Mouse (Mus musculus): ENCODE data around the gene Pum1.

The Pum1 gene

DNA sequence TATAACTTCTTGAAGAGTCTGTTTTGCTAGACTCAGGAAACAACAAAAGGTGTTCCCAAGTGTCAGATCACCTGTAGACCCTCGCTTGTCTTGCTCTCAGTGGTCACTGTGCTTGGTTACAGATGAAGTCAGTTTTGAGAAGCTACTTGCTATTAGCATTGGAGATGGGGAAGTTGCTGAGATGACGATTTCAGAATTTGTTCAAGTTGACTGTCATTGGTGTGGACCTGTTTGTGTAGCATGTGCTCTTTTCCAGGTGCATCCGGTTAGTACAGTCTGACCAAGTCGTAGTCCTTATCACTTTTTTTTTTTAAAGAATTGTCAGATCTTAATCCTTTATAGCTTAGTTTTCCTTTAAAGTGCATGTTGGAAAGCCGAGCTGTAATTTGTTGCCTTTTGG, 50.3 kb downstream of the Pum1 start:
- in situ Hi-C loops (cut with MboI, MseI): loop anchor here (25.0 kb wide), 1 partner anchor 326 kb away; no protein-coding TSS in a partner anchor

DNA sequence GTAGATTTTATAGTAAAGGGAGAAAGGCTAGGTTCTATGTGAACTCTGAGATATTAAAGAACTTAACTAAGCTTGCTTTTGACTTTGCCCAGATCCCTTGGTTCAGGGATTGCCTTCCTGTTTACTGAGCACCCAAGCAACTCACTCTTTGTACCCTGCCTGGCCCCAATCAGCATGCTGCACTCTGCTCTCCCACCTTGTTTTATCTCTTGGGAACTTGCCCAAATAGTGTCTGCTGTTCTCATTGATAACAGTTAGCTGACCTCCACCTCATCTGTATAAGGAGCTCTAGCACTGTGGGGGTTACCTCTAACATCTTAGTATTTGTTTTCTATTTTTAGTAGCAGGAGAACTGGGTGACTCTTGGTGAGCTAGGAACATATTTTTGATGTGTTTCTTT, 52.0 kb downstream of the Pum1 start:
- in situ Hi-C loops (cut with MboI, MseI): loop anchor here (25.0 kb wide), 1 partner anchor 328 kb away; no protein-coding TSS in a partner anchor

DNA sequence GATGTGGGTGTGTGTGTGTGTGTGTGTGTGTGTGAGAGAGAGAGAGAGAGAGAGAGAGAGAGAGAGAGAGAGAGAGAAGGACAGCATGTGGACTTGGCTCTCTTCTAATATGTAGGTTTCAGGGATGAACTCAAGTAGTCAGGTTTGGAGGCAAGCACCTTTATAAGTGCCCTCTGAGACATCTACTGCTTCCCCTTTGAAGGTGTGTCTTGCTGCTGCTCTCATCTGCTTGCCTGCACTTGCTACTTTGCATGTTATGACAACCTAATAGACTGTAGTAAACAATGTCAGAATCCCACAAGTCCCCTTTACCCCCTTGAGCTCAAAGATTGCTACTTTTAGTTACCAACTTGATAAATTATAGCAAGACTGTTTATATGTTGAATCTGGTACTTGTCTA, 52.5 kb downstream of the Pum1 start:
- in situ Hi-C loops (cut with MboI, MseI): loop anchor here (25.0 kb wide), 1 partner anchor 328 kb away; no protein-coding TSS in a partner anchor

DNA sequence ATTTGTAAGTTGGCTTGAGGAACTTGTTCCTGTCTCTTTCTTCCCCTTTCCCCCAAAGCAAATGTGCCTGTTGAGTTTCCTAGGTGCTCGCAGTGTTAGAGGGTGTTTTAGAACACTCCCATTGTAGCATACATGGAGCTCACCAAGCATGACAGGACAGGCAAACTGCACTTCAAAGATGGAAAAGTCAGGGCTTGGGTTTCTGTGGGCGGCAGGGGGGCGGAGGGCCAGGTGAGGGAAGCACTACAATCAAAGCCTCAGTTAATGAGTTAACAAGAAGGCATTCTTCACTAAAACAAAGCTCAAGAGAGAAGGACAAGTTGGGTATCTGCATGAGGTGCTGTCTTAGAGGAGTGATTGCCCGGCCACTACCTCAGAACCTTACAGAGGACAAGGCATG, 56.2 kb downstream of the Pum1 start:
- in situ Hi-C loops (cut with MboI, MseI): loop anchor here (25.0 kb wide), 1 partner anchor 332 kb away; no protein-coding TSS in a partner anchor

DNA sequence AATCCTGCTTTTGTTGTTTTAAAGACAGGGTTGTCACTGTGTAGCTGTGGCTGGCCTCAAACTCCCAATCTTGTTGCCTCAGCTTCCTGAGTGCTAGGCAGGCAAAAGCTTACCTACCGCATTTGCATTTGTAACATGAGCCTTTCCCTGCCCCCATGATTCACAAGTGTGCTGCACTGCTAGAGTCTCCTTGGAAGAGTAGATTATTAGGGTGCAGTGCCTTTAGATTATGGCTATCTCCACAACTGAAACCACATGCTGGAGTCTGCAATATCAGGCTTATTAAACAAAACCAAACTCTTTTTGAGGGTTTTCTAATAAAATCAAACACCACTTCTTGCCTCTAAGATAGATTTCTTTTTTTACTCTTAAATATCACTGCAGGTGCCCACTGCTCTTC, 59.5 kb downstream of the Pum1 start:
- in situ Hi-C loops (cut with MboI, MseI): loop anchor here (25.0 kb wide), 1 partner anchor 335 kb away; no protein-coding TSS in a partner anchor

DNA sequence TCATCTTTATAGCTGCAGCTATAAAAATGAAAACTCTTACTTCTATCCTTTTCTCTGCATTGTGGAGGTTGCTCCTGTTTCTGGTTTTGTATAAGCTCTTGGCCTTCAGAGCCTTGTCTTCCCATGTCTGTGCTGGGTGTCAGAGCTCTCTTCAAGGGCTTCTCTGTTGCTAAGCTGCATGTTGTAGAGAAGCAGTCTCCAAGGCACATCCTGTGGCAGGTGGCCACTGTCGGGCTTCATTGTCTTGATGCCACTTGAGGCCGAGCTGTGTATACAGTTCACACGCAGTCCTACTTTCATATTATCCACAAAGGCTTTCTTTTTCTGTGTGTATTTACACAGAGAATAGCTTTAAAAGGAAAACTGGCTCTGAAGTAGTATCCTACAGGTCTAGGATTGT, 63.0 kb downstream of the Pum1 start:
- in situ Hi-C loops (cut with MboI, MseI): no loop called here

DNA sequence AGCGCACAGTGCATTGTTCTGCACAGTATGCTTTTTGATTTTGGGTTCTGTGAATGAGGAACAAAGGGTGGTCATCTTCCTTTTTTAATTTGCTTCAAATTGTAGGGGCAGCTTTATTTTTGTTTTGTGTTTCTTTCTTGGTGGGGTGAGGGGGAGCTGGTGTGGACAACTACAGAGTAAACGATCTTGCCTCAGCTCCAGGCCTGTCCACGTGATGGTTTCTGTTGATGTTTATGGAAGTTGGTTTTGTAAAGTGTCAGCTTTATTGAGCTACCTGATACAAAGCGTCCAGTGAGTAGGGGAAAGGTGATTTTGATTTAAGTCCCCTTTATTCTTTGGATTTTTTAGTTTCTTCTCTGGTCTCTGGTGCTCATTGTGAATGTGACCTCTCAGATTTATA, 72.8 kb downstream of the Pum1 start:
- in situ Hi-C loops (cut with MboI, MseI): no loop called here

DNA sequence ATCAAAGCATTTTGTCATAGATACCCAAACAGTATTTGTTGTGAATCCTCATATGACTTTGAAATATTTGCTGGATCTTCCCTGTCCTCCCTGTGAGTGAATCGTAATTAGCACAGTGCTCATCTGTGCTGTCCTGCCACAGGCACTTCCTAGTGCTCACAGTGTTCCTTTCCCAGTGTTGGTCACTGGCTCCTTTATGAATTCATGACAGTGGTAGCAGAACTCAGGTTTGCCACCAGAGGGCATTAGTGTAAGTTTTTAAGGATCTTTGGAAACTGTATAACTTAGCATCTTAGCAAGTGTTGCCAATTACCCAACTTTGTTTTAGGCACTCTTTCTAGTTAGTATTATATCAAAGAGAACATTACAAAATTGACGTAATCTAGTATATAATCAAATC, 75.4 kb downstream of the Pum1 start:
- in situ Hi-C loops (cut with MboI, MseI): no loop called here

DNA sequence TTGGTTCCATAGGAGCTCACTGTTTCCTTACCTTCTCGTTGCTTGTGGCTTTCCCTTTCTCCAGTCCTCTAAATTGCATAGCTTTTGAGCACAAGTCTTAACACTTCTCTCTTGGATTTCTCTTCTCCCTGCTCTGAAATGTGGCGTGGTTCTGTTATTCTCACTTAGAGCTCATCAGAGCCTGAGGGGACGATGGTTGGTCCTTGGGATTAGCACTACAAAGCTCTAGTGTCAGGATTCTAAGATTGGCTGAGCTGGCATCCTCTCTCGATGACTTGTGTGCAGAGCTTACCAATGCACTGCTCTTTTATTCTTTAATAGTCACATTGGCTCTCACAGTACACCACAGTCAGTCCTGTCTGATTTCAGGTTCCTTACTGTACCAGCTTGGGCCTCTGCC, 80.9 kb downstream of the Pum1 start:
- in situ Hi-C loops (cut with MboI, MseI): no loop called here

DNA sequence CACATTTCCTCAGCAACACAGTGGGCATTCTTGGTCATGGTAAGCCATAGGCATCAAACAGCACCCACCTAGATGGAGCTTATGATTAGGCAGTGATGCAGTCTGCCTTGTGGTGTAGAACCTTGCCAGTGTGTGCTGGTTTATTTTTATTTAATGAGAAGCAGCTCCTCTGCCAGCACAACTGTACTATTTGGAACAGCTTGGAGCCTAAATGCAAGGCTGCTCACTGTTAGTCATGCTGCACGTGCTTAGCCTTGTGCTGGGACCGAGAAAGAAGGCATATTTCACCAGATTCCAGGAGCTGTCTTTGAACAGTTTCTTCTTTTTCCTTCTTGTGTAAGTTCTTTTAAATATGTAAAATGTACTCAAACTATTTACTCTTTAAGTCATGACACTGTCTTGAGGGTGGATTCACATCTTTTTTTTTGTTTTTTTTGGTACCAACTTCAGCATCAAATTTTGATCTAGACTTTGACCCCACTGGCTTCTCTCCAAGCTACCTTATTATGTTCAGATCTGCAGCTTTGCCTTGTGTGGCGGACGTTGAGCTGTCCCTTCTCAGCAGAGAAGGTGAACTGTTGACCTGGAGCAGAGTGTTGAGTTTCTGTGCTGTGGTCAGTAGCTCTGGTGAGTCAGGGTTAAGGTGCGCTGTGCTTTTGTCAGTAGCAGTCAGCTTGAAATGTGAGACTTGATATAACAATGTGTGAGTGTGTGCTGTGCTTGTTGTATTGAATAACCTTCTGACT, 82.6 kb downstream of the Pum1 start:
- in situ Hi-C loops (cut with MboI, MseI): no loop called here

DNA sequence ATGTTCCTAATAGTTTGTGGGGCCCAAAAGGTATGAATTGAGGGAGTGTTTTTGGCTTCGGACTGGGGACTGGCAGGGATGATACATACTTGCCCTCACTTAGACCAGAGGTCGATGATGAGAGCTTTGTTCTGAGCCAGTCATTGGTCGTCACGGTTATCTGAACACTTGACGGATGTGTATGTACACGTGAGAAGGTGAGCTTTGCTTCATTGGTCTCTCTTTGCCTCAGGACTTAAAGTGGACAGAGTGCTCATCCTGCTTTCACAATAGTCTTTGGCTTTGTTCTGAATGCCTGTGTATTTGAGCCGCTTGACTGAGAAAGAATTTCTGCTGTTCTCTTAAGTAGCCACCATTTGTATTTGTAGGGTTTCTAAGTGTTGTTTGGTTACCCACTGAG, 86.4 kb downstream of the Pum1 start:
- in situ Hi-C loops (cut with MboI, MseI): no loop called here

DNA sequence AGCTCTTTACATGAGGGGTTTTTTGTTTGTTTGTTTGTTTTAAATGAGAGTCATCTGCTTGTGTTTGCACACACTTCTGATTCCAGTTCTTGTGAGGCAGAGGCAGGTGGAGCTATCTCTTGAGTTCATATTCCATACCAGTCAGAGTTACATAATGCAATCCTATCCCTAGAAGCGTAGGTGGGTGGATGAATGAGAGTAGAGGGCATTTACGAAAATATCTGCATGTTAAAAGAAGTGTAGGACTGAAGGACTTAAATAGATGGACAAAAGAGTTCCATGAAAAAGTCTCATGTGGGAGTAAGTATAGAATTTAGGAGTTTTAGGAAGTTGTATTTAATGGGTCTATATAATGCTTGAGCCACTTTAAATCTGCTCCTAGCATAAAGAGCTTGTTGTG, 88.8 kb downstream of the Pum1 start:
- in situ Hi-C loops (cut with MboI, MseI): no loop called here

DNA sequence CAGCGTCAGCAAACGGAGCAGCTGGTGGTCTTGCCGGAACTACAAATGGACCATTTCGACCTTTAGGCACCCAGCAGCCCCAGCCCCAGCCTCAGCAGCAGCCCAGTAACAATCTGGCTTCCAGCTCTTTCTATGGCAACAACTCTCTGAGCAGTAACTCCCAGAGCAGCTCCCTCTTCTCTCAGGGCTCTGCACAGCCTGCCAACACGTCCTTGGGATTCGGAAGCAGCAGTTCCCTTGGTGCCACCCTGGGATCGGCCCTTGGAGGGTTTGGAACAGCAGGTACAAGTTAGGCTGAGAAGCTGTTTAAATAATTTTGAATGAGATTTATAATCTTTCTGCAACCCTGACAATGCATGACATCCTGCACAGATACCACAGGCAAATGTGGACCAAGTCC, 89.5 kb downstream of the Pum1 start:
- in situ Hi-C loops (cut with MboI, MseI): no loop called here

DNA sequence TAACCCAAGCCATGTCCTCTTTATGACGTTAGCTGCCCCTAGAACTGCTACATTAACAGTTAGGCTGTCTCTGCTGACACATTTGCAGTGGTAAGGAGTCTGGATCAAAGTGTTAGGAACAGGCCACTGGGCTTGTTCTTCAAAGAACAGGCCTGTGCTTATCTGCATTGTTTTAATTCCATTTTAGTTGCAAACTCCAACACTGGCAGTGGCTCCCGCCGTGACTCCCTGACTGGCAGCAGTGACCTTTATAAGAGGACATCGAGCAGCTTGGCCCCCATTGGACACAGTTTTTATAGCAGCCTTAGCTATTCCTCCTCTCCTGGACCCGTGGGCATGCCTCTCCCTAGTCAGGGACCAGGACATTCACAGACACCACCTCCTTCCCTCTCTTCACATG, 90.6 kb downstream of the Pum1 start:
- in situ Hi-C loops (cut with MboI, MseI): no loop called here

DNA sequence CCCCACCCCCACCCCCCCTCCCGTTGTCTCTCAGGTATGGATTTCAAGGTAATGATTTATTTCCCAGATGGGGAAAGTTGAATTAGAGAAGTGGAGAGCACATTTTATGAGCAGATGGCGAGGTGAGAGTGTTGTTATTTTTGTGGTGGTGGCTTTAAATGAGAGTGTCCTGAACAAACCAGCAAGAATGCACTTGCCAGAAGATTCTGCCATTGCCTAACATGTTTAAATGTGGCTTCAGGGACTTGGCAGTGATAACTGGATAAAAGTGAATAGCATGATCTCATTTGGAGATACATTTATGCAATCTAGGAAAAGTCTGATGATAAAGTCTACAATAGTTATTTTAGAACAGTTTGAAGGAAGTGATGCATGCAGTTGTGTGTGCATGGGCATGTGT, 91.7 kb downstream of the Pum1 start:
- in situ Hi-C loops (cut with MboI, MseI): no loop called here

DNA sequence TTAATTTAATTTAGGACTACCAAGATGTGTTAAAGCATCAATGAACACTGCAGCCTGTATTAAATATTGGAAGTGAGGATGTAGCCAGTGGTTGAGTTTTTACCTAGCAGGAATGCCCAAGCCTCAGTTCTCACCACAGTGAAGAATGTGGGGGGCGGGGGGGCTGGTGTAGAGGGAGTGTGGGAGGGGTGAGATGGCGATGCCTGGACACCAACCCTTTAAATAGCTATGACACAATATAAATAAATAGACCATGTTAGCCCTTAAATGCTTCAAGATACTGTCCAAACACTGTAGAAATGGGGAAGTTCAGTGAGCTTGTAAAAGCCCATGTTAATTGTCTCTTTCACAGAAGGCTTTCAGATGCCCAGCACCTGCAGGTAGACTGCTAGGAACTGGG, 96.8 kb downstream of the Pum1 start:
- in situ Hi-C loops (cut with MboI, MseI): no loop called here

DNA sequence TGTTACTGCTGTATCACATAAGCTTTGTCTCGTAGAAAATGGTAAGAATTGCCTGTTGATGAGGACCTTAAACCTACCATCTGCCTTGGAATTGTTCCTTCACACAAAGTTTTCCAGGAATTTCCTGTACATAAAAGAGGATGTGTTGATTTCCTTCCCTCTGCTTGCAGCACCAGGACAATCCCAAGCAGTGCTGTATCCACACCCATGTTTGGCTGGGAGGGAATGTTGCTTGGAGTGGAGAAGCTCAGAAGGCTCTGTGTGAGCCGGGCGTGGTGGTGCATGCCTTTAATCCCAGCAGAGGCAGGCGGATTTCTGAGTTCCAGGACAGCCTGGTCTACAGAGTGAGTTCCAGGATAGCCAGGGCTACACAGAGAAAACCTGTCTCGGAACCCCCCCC, 98.7 kb downstream of the Pum1 start:
- in situ Hi-C loops (cut with MboI, MseI): no loop called here

DNA sequence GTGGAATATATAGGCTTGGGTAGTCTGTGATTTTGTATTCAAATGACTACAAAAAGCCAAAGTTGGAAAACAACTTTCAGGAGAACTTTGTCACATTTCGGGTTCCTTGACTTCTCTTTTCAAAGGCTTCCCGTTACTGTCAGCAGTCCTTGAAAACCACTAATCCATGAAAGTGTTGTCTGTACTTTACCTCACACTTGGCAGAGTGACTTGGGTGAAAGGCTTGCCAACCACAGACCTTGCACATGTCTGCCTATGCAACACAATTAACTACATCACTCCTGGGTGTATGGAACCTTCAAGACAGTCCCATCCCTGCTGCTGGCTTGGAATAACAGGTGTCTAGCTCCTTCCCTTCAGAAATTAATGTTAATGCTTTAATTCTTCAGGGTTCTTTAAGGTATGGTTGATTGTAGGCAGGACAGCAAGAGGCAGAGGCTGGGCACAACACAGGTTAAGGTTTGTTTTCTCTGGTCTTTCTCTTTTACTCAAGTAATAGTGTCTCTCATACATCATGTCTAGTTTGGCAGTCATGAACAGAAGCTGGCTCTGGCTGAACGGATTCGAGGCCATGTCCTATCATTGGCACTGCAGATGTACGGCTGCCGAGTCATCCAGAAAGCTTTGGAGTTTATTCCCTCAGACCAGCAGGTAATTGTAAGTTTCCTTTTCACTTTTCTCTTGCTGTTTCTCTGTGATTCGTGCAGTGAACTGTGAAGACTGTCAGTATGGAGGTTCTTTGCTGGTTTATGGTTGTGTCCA, 102.5 kb downstream of the Pum1 start:
- in situ Hi-C loops (cut with MboI, MseI): no loop called here

DNA sequence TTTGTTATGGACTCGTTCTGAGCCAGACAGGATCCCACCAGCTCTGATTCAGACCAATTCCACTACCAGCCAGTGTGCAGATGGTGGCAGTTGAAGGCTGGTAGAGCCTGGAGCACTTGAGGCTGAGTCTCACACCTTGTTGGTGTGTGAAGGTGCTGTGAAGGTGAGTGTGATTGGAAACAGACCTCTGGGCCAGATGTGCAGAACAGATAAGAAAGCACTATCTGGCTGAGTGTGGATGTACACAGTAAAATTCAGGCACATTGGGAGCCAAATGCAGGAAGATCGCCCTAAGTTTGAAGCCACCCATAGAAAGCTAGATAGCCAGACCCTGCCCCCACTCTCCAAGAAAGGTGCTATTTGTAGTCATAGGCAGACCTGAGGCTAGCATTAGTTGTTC, 103.3 kb downstream of the Pum1 start:
- in situ Hi-C loops (cut with MboI, MseI): no loop called here

DNA sequence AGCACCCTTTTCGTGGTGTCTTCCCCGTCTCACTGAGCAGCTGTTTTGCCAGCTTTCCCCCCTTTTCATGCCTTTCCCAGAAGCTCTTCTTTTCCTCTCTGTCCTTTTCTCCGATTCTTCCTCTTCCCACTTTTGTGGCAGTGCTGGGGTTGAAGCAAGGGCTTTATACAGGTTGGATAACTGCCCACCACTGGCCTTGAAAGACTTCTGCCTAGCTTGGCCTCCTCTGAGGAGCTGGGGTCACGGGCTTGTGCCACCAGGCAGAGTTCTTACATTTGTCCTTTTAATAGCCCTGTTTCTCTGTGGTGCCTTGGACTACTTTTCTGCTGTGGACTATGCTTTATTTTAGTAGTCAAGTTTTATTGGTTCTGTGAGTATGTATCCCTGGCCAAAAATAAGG, 103.8 kb downstream of the Pum1 start:
- in situ Hi-C loops (cut with MboI, MseI): no loop called here

DNA sequence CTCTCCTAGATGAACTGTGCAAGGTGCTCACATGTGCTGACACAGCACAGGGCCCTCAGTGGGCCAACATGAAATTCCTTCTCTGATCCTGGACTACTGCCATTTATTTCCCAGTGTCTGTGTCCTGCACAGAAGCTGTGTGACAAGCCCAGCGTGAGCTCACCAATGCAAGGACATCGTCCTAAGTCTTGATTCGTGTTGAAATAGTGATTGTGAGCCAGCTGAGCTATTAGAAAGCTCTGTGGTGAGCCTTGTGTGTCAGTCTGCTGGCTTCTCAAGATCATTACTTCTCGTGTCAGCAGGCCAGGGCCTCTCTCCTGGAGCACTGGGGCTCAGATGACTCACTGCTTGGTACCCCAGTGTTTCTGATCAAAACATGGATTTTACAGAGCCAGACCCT, 110.8 kb downstream of the Pum1 start:
- in situ Hi-C loops (cut with MboI, MseI): no loop called here

DNA sequence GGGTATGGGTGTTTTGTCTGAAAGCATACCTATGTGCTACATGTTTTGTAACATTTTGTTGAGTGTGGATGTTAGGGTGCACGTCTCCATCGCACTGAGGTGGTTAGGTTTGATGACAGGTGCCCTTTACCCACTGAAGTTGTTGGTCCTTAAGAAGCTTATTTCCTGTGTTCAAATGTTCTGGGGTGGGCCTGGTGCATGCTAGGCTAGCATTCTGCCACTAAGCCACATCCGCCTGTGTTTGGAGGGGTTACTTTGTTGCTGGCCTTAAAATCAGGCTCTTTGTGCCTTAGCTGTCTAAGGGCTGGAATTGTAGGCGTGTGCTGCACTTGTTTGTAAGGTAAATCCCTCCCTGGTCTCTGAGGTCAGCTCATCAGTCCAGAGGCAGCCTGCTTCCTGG, 111.7 kb downstream of the Pum1 start:
- in situ Hi-C loops (cut with MboI, MseI): no loop called here

DNA sequence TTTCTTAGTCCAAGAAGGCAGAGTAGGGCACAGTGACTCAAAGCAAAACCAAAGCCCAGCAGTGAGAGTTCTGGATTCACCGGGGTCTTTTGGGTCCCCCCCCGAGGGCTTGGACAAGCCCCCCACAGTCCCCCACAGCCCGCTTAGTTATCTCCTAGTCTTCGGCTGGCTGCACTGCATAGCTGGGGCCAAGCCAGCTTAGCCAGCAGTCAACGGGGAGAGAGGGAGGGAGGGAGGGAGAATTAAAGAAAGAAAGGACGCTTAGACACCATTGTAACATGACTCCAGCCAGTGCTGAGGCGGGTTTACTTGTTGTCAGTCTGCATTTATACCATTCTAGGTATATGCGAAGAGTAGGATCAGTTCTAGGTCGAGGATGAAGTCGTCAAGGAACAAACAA, 114.5 kb downstream of the Pum1 start:
- in situ Hi-C loops (cut with MboI, MseI): no loop called here

Data from T-helper 2 cell (primary cell).